Mouse (Mus musculus): ENCODE results near the gene Crmp1. TPM values are rescaled to one million over a fixed set of nuclear protein-coding genes. Genes with fewer than 3 reads are reported as not detected.
A peak's percentile ranks its signal among the peaks of the same experiment; 100 is the strongest.

Crmp1 gene
- polyA plus RNA-seq, 1 experiment from 2014 or later = 11.8 TPM

DNA sequence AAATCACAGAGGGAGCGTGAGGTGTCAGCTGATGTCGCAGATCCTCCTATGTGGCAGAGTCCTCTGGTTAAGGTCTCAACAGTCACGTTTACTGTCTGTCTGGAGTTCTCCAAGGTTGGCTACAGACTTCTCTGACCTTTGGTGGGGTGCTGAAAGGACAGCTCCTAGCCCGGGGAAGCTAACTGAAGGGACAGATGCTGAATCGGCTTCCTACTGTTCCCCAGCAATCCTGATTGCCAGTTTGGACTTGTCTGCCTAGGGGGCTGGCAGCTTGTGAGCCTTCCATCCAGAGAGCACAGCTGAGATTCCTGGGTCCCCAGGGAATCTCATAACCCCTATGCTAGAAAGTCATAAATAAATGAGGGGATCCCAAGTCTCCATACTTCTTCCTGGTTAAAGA lies 1.2 kb upstream of the Crmp1 start:
- H3K9me3 ChIP-seq (replicated peaks) = no peaks in the 10 kb centered on the region
- no peak overlapping the region for H3K4me2 ChIP-seq
- WGBS = under 1% methylated on average over 5 of the region's 5 CpGs
- no peak for ATAC-seq (ENCODE audit: insufficient number of reproducible peaks, low FRiP score)
- H3K4me1 ChIP-seq (replicated peaks) = peaks cover 10% of the 10 kb centered on the region
- H3K27me3 ChIP-seq (replicated peaks) = peaks cover 75% of the 10 kb centered on the region
- H3K36me3 ChIP-seq = no peaks in the 10 kb centered on the region
- no peak overlapping the region for H3K4me3 ChIP-seq
- H3K9ac ChIP-seq = no peak overlapping the region
- no peak overlapping the region for H3K27ac ChIP-seq (ENCODE audit: poor library complexity, severe bottlenecking)

DNA sequence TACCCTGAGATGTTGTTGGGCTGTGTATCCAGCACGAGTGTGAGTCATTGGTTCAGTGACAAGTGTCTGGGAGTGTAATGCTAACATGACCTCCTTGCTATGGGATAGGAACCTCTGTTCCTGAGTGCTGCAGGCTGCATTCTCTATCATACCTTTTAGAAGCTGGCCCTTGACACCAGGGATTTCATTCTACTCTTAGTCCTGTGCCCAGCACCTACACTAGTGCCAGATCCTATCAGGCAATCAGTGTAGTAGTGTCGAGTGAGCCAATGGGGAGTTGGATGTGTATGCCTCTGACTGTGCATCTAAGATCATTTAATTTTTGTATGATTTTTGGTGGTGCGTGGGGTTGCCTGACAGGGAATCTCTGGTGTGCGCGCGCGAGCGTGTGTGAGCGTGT lies 516 bp upstream of the Crmp1 start:
- no peak for ATAC-seq (ENCODE audit: insufficient number of reproducible peaks, low FRiP score)
- Histone ChIP-seq H3K4me2 (peak overlapping the region; percentile 66; the same call in 1 of the 2 replicates), H3K9me3 (replicated peaks) (no peaks in the 10 kb centered on the region), H3K9ac (no peak overlapping the region), H3K4me3 (peak overlapping the region; percentile 44; the same call in 1 of the 2 replicates), H3K27ac (ENCODE audit: poor library complexity, severe bottlenecking) (no peak overlapping the region), H3K4me1 (replicated peaks) (peaks cover 16% of the 10 kb centered on the region), H3K27me3 (replicated peaks) (peaks cover 77% of the 10 kb centered on the region), H3K36me3 (no peaks in the 10 kb centered on the region)
- 16% methylated on average over 9 of the region's 9 CpGs for WGBS

GRCm38 (mm10) chr5:37242360-37243168 lies 824 bp downstream of the Crmp1 start:
- Histone ChIP-seq H3K27ac (ENCODE audit: poor library complexity, severe bottlenecking) (no peak overlapping the region), H3K9me3 (replicated peaks) (no peaks in the 10 kb centered on the region)
- 9% methylated on average over 44 of the region's 44 CpGs for WGBS

DNA sequence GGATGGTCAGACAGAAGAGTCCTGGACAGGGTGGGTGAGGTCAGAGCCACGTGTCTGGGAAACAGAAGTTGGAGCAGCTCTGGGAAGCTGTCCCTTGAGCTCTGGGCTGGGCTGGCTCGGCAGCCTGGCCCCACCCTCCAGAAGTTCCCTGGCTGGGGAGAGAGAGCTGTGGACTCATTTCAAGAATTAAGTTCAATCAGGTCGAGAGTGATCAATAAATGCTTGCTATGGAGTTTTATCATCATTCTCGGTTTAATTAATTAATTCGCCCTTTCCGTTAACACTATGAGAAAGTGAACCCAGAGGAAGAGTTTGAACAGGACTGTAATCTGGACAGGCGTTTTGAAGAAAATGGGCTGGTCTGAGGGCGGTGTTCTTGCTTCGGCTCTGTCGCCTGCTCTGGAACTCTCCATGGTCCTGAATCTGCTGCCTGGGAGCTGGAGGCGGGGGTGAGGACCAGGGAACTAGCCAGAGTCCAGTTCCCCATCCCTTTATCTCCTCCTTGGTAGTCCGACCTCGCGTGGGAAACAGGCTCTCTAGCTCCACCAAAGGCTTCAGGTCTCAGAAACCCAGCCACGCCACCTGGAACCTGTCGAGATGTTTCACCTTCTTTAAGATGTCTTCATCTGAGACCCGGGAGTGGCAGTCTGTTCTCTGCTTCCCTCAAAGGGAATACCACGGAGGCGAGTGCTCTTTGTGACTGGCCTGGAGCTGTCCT lies 1.6 kb downstream of the Crmp1 start:
- ATAC-seq (ENCODE audit: insufficient number of reproducible peaks, low FRiP score) = no peak

More at GRCm38 (mm10) chr5:37242360-37243168, 824 bp downstream of the Crmp1 start:
- ATAC-seq (ENCODE audit: insufficient number of reproducible peaks, low FRiP score) = no peak
- Histone ChIP-seq H3K4me1 (replicated peaks) (peaks cover 20% of the 10 kb centered on the region), H3K4me2 (peak overlapping the region; percentile 66), H3K4me3 (peak overlapping the region; percentile 44), H3K36me3 (no peaks in the 10 kb centered on the region), H3K9ac (no peak overlapping the region), H3K27me3 (replicated peaks) (peaks cover 84% of the 10 kb centered on the region)

GRCm38 (mm10) chr5:37244161-37244560 lies 2.4 kb downstream of the Crmp1 start:
- no peak for ATAC-seq (ENCODE audit: insufficient number of reproducible peaks, low FRiP score)
- peak overlapping the region; percentile 14 for H3K4me2 ChIP-seq

More for the DNA sequence above, 1.6 kb downstream of the Crmp1 start:
- 2% methylated on average over 19 of the region's 19 CpGs for WGBS
- peaks cover 20% of the 10 kb centered on the region for H3K4me1 ChIP-seq (replicated peaks)
- H3K4me2 ChIP-seq = no peak overlapping the region
- H3K36me3 ChIP-seq = no peaks in the 10 kb centered on the region
- no peak overlapping the region for H3K9ac ChIP-seq
- H3K27ac ChIP-seq (ENCODE audit: poor library complexity, severe bottlenecking) = no peak overlapping the region
- H3K9me3 ChIP-seq (replicated peaks) = no peaks in the 10 kb centered on the region
- peaks cover 90% of the 10 kb centered on the region for H3K27me3 ChIP-seq (replicated peaks)
- H3K4me3 ChIP-seq = no peak overlapping the region

DNA sequence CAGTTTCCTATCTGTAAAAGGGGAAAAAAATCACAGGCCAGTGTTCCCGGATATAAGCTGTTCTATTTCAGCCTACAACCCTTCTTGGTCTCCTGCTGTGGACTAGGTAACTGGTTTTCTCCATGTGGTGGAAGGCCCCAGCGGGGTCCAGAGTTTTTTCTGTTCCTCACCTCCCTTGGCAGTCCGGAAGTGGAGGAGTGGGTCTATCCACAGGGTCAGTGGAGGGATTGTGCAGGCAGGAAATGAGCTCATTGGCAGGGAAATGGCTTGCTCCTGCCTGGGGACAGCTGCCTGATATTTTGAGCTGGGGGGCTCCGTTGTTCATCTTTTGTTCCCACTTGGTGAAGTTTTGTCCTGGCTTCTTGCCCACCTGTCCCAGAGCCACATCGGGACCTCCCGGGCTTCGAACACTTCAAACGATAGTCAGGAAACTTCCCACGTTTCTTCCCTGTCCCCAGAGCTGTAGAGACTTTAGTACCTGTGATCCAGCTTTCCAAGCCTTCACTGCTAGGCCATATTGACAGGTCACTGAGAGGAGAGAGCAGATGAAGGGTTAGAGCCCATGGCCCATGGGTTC lies 3.0 kb downstream of the Crmp1 start:
- Histone ChIP-seq H3K36me3 (no peaks in the 10 kb centered on the region), H3K4me1 (replicated peaks) (peaks cover 20% of the 10 kb centered on the region), H3K27ac (ENCODE audit: poor library complexity, severe bottlenecking) (no peak overlapping the region), H3K9me3 (replicated peaks) (no peaks in the 10 kb centered on the region), H3K9ac (no peak overlapping the region), H3K4me3 (peak overlapping the region; percentile 56; the same call in 1 of the 2 replicates), H3K27me3 (replicated peaks) (peaks cover 86% of the 10 kb centered on the region), H3K4me2 (peak overlapping the region; percentile 76)
- no peak for ATAC-seq (ENCODE audit: insufficient number of reproducible peaks, low FRiP score)
- 31% methylated on average over 9 of the region's 9 CpGs for WGBS

More at GRCm38 (mm10) chr5:37244161-37244560, 2.4 kb downstream of the Crmp1 start:
- Histone ChIP-seq H3K4me1 (replicated peaks) (peaks cover 20% of the 10 kb centered on the region), H3K27me3 (replicated peaks) (peaks cover 92% of the 10 kb centered on the region), H3K4me3 (no peak overlapping the region), H3K36me3 (no peaks in the 10 kb centered on the region), H3K9ac (no peak overlapping the region), H3K9me3 (replicated peaks) (no peaks in the 10 kb centered on the region), H3K27ac (ENCODE audit: poor library complexity, severe bottlenecking) (no peak overlapping the region)
- 3% methylated on average over 13 of the region's 13 CpGs for WGBS

- no peaks in the 10 kb centered on the region for H3K36me3 ChIP-seq
- ATAC-seq (ENCODE audit: insufficient number of reproducible peaks, low FRiP score) = 0 out of 2 replicates have a peak, but pooled peaks have one; percentile 26
- H3K9me3 ChIP-seq (replicated peaks) = no peaks in the 10 kb centered on the region
- H3K4me3 ChIP-seq = peak overlapping the region; percentile 56
- H3K27ac ChIP-seq (ENCODE audit: poor library complexity, severe bottlenecking) = no peak overlapping the region
- WGBS = 1% methylated on average over 33 of the region's 42 CpGs
- H3K4me1 ChIP-seq (replicated peaks) = peaks cover 20% of the 10 kb centered on the region
- peak overlapping the region; percentile 76 for H3K4me2 ChIP-seq
- peaks cover 77% of the 10 kb centered on the region for H3K27me3 ChIP-seq (replicated peaks)
- H3K9ac ChIP-seq = peak overlapping the region; percentile 61
These were observed 3.9 kb downstream of the Crmp1 start for GRCm38 (mm10) chr5:37245651-37246050.

DNA sequence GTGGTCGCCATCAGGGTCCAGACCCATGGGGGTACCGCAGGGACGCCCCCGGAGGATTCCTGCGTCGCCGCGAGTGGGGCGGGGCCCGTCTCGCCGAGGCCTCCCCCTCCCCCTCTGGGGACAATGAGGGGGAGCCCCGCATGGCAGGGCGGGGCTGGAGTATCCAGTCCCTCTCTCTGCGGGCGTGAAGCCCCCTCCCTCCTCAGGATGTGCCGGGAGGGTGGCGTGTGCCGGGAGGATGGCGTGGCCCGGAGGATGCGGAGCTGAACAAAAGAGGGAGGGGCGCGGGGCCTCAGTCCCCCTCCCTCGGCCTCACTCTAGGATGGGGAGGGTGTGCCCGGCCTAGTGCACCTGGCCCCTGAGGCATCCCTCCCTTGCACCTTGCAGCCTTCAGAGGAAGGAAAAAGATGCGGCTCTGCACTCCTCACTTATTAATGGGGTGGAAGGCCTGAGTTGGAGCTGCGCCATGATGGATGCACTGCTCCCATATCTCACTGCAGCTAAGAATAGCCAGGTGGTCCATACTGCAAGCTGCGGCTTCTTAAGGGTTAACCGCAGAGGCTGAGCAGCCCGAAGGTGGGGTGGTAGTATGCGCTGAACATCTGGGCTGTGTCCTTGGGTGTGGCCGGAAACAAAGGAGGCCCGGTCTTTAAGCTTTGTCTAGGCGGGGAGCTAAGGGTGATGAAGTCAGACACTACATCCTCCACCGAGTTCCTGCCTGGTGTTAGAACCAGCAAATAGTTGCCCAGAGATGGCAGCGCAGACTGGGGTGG lies 4.6 kb downstream of the Crmp1 start:
- peak overlapping the region; percentile 56 for H3K4me3 ChIP-seq
- ATAC-seq (ENCODE audit: insufficient number of reproducible peaks, low FRiP score) = 0 out of 2 replicates have a peak, but pooled peaks have one; percentile 23
- peaks cover 71% of the 10 kb centered on the region for H3K27me3 ChIP-seq (replicated peaks)
- H3K9me3 ChIP-seq (replicated peaks) = no peaks in the 10 kb centered on the region
- WGBS = 2% methylated on average over 31 of the region's 37 CpGs
- peak overlapping the region; percentile 76 for H3K4me2 ChIP-seq
- H3K4me1 ChIP-seq (replicated peaks) = peaks cover 20% of the 10 kb centered on the region
- H3K27ac ChIP-seq (ENCODE audit: poor library complexity, severe bottlenecking) = no peak overlapping the region
- no peaks in the 10 kb centered on the region for H3K36me3 ChIP-seq
- H3K9ac ChIP-seq = peak overlapping the region; percentile 61

GRCm38 (mm10) chr5:37247456-37247855 lies 5.7 kb downstream of the Crmp1 start:
- Histone ChIP-seq H3K27ac (ENCODE audit: poor library complexity, severe bottlenecking) (no peak overlapping the region), H3K9ac (no peak overlapping the region), H3K9me3 (replicated peaks) (no peaks in the 10 kb centered on the region), H3K4me2 (no peak overlapping the region; the same call in 1 of the 2 replicates), H3K36me3 (no peaks in the 10 kb centered on the region), H3K4me3 (no peak overlapping the region), H3K27me3 (replicated peaks) (peaks cover 59% of the 10 kb centered on the region), H3K4me1 (replicated peaks) (peaks cover 10% of the 10 kb centered on the region)
- 38% methylated on average over 4 of the region's 4 CpGs for WGBS
- ATAC-seq (ENCODE audit: insufficient number of reproducible peaks, low FRiP score) = no peak

DNA sequence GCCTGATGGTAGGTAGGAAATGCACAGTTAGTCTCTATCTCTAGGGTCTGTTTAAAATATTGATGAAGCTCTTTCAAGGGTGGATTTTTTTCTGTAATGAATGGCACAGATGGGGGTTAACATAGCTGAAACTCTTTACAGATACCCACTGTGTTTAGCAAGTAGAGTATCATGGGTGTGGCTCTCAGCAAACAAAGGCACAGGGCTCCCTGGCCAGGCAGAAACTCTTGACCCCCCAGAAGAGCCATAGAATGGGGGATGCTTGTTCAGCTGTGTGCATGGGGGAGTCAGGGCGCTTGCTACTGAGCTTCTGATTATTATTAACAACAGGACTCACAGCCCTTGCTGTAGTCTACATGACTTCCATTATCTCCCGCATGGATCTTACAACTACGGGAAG lies 7.1 kb downstream of the Crmp1 start:
- Histone ChIP-seq H3K4me1 (replicated peaks) (peaks cover 10% of the 10 kb centered on the region), H3K4me3 (no peak overlapping the region)
- no peak for ATAC-seq (ENCODE audit: insufficient number of reproducible peaks, low FRiP score)

More for the DNA sequence above, 7.1 kb downstream of the Crmp1 start:
- WGBS = 64% methylated on average over 3 of the region's 3 CpGs
- Histone ChIP-seq H3K36me3 (no peaks in the 10 kb centered on the region), H3K27ac (ENCODE audit: poor library complexity, severe bottlenecking) (no peak overlapping the region), H3K27me3 (replicated peaks) (peaks cover 46% of the 10 kb centered on the region), H3K4me2 (no peak overlapping the region), H3K9ac (no peak overlapping the region), H3K9me3 (replicated peaks) (no peaks in the 10 kb centered on the region)
